Mouse (Mus musculus) G1E (cell line): Measurements from ENCODE around the gene Exoc8. TPM values are rescaled to one million over a fixed set of nuclear protein-coding genes. Genes with fewer than 3 reads are reported as not detected.

Experiments used
- ATAC-seq: 2 replicates; pipeline ENCODE4 v1.8.0; 2016; ENCODE audit warnings: mild to moderate bottlenecking; ENCODE audit not compliant: insufficient number of reproducible peaks, poor library complexity, low FRiP score, severe bottlenecking; ENCODE audit errors: extremely low read depth
- DNase-seq: peaks from one replicate; pipeline ENCODE4 v3.0.0; 2012; ENCODE audit warnings: low spot score
- H3K27me3 ChIP-seq: 2 replicates; pipeline ENCODE4 v1.6.1; 2012; ENCODE audit warnings: mild to moderate bottlenecking, low read length, inconsistent platforms; ENCODE audit not compliant: insufficient read depth
- H3K36me3 ChIP-seq: replicated peaks from 2 replicates; pipeline ENCODE3; 2012; ENCODE audit warnings: mild to moderate bottlenecking, inconsistent platforms
- H3K4me1 ChIP-seq: 2 replicates; pipeline ENCODE4 v1.6.1; 2012; ENCODE audit warnings: low read depth, low read length, inconsistent platforms, mixed read lengths; ENCODE audit not compliant: insufficient read depth
- H3K4me3 ChIP-seq: 2 replicates; pipeline ENCODE4 v1.5.1; 2012; ENCODE audit warnings: low read depth, mild to moderate bottlenecking, inconsistent platforms, low read length, moderate library complexity, mixed read lengths
- H3K9me3 ChIP-seq: replicated peaks from 2 replicates; pipeline ENCODE4 v1.6.1; 2012; ENCODE audit warnings: inconsistent platforms
- CTCF ChIP-seq: IDR thresholded peaks from 2 replicates; pipeline ENCODE4 v1.5.1; 2012; ENCODE audit warnings: low read depth, low read length, inconsistent platforms, mixed read lengths
- GATA1 ChIP-seq: IDR thresholded peaks from 2 replicates; pipeline ENCODE4 v1.6.1; 2012; ENCODE audit warnings: borderline replicate concordance, low read length, inconsistent platforms, mixed read lengths
- GATA2 ChIP-seq: IDR thresholded peaks from 2 replicates; pipeline ENCODE4 v1.6.1; 2012; ENCODE audit warnings: low read depth, low read length, inconsistent platforms, borderline replicate concordance
- POLR2AphosphoS5 ChIP-seq: IDR thresholded peaks from 2 replicates; pipeline ENCODE4 v1.6.1; 2012; ENCODE audit warnings: low read depth, low read length, inconsistent platforms; ENCODE audit not compliant: insufficient replicate concordance
- TAL1 ChIP-seq: conservative IDR thresholded peaks from 2 replicates; pipeline ENCODE4 v1.6.1; 2012; ENCODE audit warnings: low read depth, low read length, inconsistent platforms, mixed read lengths
- polyA plus RNA-seq: library from polyadenylated mRNA; stranded (reverse); fragments of >175 nt; gene quantifications from 2 replicates; pipeline ENCODE4 v1.2.3, GENCODE M21; 2012
- total RNA-seq, 2 experiments: library from RNA; stranded (forward) in 1 of 2; stranded (reverse) in 1 of 2; fragments of 200-1000 nt in 1 of 2; fragments of >200 nt in 1 of 2; fragmentation: Nextera tagmentation in 1 of 2; gene quantifications; 2 replicates each; pipeline ENCODE4 v1.2.3; 2014 to 2017

The Exoc8 gene
- total and polyA plus RNA-seq, 3 experiments: 10.4 to 24.8 (median 14.4) TPM

- H3K4me3 ChIP-seq: no peak overlapping the region
- peaks cover 57% of the 10 kb centered on the region for H3K36me3 ChIP-seq
- no peaks in the 10 kb centered on the region for H3K27me3 ChIP-seq
- H3K4me1 ChIP-seq: peaks cover 5% of the 10 kb centered on the region
- no peak for TF ChIP-seq CTCF
- TF ChIP-seq GATA2: no peak
- TF ChIP-seq GATA1: no peak
- no peak for TF ChIP-seq TAL1
- no peak for TF ChIP-seq POLR2AphosphoS5
- DNase-seq: no peak
- no peak for ATAC-seq
- no peaks in the 10 kb centered on the region for H3K9me3 ChIP-seq
These were observed 52.4 kb downstream of the Exoc8 start for GRCm38 (mm10) chr8:124845131-124845530.

Other genes starting within 250 kb of the Exoc8 start
- gene 2310022B05Rik, start 234.3 kb downstream of the Exoc8 start, total RNA-seq (2014; fragmentation: Nextera tagmentation): 26.9 and 27.9 TPM in 2 replicates
- gene 2310022B05Rik, start 234.3 kb downstream of the Exoc8 start, total RNA-seq (2017): 5.8 and 7.2 TPM in 2 replicates
- 16.8 and 20.3 TPM in 2 replicates for gene 2310022B05Rik, start 234.3 kb downstream of the Exoc8 start, polyA plus RNA-seq
- 26.2 and 35.1 TPM in 2 replicates for gene Ttc13, start 175.7 kb downstream of the Exoc8 start, total RNA-seq (2014; fragmentation: Nextera tagmentation)
- gene Ttc13, start 175.7 kb downstream of the Exoc8 start, total RNA-seq (2017): 30.4 and 35.5 TPM in 2 replicates
- 6.8 and 9.2 TPM in 2 replicates for gene Ttc13, start 175.7 kb downstream of the Exoc8 start, polyA plus RNA-seq
- gene Arv1, start 175.6 kb downstream of the Exoc8 start, total RNA-seq (2014; fragmentation: Nextera tagmentation): 12.4 and 26.0 TPM in 2 replicates
- gene Arv1, start 175.6 kb downstream of the Exoc8 start, total RNA-seq (2017): 4.2 and 5.0 TPM in 2 replicates
- gene Arv1, start 175.6 kb downstream of the Exoc8 start, polyA plus RNA-seq: 22.0 and 22.9 TPM in 2 replicates
- gene Fam89a, start 145.9 kb downstream of the Exoc8 start, total RNA-seq (2014; fragmentation: Nextera tagmentation): not detected in 2 replicates
- 0.35 TPM in 1 of 2 replicates, not detected in the other for gene Fam89a, start 145.9 kb downstream of the Exoc8 start, total RNA-seq (2017)
- gene Fam89a, start 145.9 kb downstream of the Exoc8 start, polyA plus RNA-seq: not detected in 2 replicates
- not detected in 2 replicates for gene Trim67, start 104.6 kb downstream of the Exoc8 start, total RNA-seq (2014; fragmentation: Nextera tagmentation)
- 0.05 TPM in 1 of 2 replicates, not detected in the other for gene Trim67, start 104.6 kb downstream of the Exoc8 start, total RNA-seq (2017)
- gene Trim67, start 104.6 kb downstream of the Exoc8 start, polyA plus RNA-seq: not detected in 2 replicates
- gene Gnpat, start 34.7 kb downstream of the Exoc8 start, total RNA-seq (2014; fragmentation: Nextera tagmentation): 125 and 146 TPM in 2 replicates
- 129 and 131 TPM in 2 replicates for gene Gnpat, start 34.7 kb downstream of the Exoc8 start, total RNA-seq (2017)
- 80.5 and 128 TPM in 2 replicates for gene Gnpat, start 34.7 kb downstream of the Exoc8 start, polyA plus RNA-seq
- 49.3 and 61.9 TPM in 2 replicates for gene 2810004N23Rik, start 34.6 kb downstream of the Exoc8 start, total RNA-seq (2014; fragmentation: Nextera tagmentation)
- 73.7 and 74.1 TPM in 2 replicates for gene 2810004N23Rik, start 34.6 kb downstream of the Exoc8 start, total RNA-seq (2017)
- gene 2810004N23Rik, start 34.6 kb downstream of the Exoc8 start, polyA plus RNA-seq: 41.9 and 52.6 TPM in 2 replicates
- gene Sprtn, start 181 bp upstream of the Exoc8 start, total RNA-seq (2014; fragmentation: Nextera tagmentation): 42.4 and 43.5 TPM in 2 replicates
- gene Sprtn, start 181 bp upstream of the Exoc8 start, total RNA-seq (2017): 34.7 and 35.8 TPM in 2 replicates
- gene Sprtn, start 181 bp upstream of the Exoc8 start, polyA plus RNA-seq: 13.0 and 21.7 TPM in 2 replicates
- gene Egln1, start 51.6 kb upstream of the Exoc8 start, total RNA-seq (2014; fragmentation: Nextera tagmentation): 39.3 and 40.8 TPM in 2 replicates
- gene Egln1, start 51.6 kb upstream of the Exoc8 start, total RNA-seq (2017): 31.8 and 33.8 TPM in 2 replicates
- 17.6 and 19.9 TPM in 2 replicates for gene Egln1, start 51.6 kb upstream of the Exoc8 start, polyA plus RNA-seq
- 25.5 and 33.2 TPM in 2 replicates for gene Tsnax, start 115.3 kb upstream of the Exoc8 start, total RNA-seq (2014; fragmentation: Nextera tagmentation)
- gene Tsnax, start 115.3 kb upstream of the Exoc8 start, total RNA-seq (2017): 45.8 and 49.7 TPM in 2 replicates
- gene Tsnax, start 115.3 kb upstream of the Exoc8 start, polyA plus RNA-seq: 17.0 and 17.6 TPM in 2 replicates
- gene Disc1, start 156.5 kb upstream of the Exoc8 start, total RNA-seq (2014; fragmentation: Nextera tagmentation): not detected in 2 replicates
- gene Disc1, start 156.5 kb upstream of the Exoc8 start, total RNA-seq (2017): not detected in 2 replicates
- not detected in 2 replicates for gene Disc1, start 156.5 kb upstream of the Exoc8 start, polyA plus RNA-seq